Mouse (Mus musculus) forebrain, embryonic 13.5 days (tissue): ENCODE data around the gene Atad1. TPM values are rescaled to one million over a fixed set of nuclear protein-coding genes. Genes with fewer than 3 reads are reported as not detected.
"Not testable (repeated sequence)": the region's sequence is repeated elsewhere in the genome, so short reads cannot be mapped to it uniquely, and the experiment has no call there.

Source experiments
- ATAC-seq: fragments of 200-750 bp; cut with Nextera tagmentation; 2 replicates; pipeline ENCODE4 v1.8.0; 2017
- H3K27ac ChIP-seq: fragments of 300-500 bp; sonication (generic); 2 replicates; pipeline ENCODE4 v1.5.1; 2015; ENCODE audit warnings: inconsistent platforms, mild to moderate bottlenecking, moderate library complexity
- H3K27me3 ChIP-seq: fragments of 300-500 bp; sonication (generic); 2 replicates; pipeline ENCODE4 v1.6.1; 2015; ENCODE audit warnings: mild to moderate bottlenecking, inconsistent platforms
- H3K36me3 ChIP-seq: fragments of 300-500 bp; sonication (generic); 2 replicates; pipeline ENCODE4 v1.6.1; 2015; ENCODE audit warnings: mild to moderate bottlenecking, inconsistent platforms; ENCODE audit not compliant: poor library complexity, severe bottlenecking
- H3K4me1 ChIP-seq: fragments of 300-500 bp; sonication (generic); 2 replicates; pipeline ENCODE4 v1.6.1; 2015; ENCODE audit warnings: inconsistent platforms
- H3K4me2 ChIP-seq: fragments of 300-500 bp; sonication (generic); 2 replicates; pipeline ENCODE4 v1.6.1; 2015; ENCODE audit warnings: inconsistent platforms, mild to moderate bottlenecking, moderate library complexity
- H3K4me3 ChIP-seq: fragments of 300-500 bp; sonication (generic); 2 replicates; pipeline ENCODE4 v1.5.1; 2015; ENCODE audit warnings: mild to moderate bottlenecking, inconsistent platforms
- H3K9ac ChIP-seq: fragments of 300-500 bp; sonication (generic); 2 replicates; pipeline ENCODE4 v1.6.1; 2015; ENCODE audit warnings: mild to moderate bottlenecking, inconsistent platforms
- H3K9me3 ChIP-seq: fragments of 300-500 bp; sonication (generic); replicated peaks from 2 replicates; pipeline ENCODE4 v1.6.1; 2016; ENCODE audit warnings: inconsistent platforms
- WGBS: fragments of 180-500 bp; shearing (Covaris S2); methylation state at CpG from one replicate; pipeline ENCODE4 v1.1.7; 2015; 5-methylcytosine and 5-hydroxymethylcytosine counted together
- polyA plus RNA-seq: library from polyadenylated mRNA; unstranded; fragments of >200 nt; fragmentation: Nextera tagmentation; extraction: Ambion mirVana; gene quantifications from 2 replicates; pipeline ENCODE4 v1.2.1, GENCODE M21; 2015

Gene Atad1
- polyA plus RNA-seq, 1 experiment from 2014 or later: 102 TPM

DNA sequence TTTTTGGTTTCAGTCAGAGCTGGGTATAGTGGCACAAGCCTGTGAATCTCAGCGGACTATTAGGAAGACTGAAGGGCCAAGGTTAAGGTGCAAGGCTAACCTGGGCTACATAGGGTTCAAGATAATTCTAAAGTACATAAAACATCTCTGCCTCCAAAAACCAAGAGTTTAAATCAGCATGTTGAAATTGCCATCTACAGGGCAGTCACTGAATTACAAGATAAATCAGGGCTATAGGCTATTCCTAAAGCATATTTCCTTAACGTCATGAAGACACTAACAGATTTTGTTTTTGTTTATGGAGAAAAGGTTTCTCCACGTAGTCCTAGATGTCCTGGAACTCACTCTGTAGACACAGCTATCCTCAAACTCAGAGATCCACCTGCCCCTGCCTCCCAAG, 29.3 kb downstream of the Atad1 start:
- no peak for ATAC-seq
- WGBS: 69% methylated on average over 3 of the region's 3 CpGs
- H3K9me3 ChIP-seq: no peaks in the 10 kb centered on the region
- H3K4me1 ChIP-seq: peaks cover 19% of the 10 kb centered on the region
- peaks cover 14% of the 10 kb centered on the region for H3K36me3 ChIP-seq
- H3K4me2 ChIP-seq: peak overlapping the region; percentile 76
- H3K27ac ChIP-seq: no peak overlapping the region
- H3K9ac ChIP-seq: no peak overlapping the region
- no peak overlapping the region for H3K4me3 ChIP-seq
- H3K27me3 ChIP-seq: no peaks in the 10 kb centered on the region

DNA sequence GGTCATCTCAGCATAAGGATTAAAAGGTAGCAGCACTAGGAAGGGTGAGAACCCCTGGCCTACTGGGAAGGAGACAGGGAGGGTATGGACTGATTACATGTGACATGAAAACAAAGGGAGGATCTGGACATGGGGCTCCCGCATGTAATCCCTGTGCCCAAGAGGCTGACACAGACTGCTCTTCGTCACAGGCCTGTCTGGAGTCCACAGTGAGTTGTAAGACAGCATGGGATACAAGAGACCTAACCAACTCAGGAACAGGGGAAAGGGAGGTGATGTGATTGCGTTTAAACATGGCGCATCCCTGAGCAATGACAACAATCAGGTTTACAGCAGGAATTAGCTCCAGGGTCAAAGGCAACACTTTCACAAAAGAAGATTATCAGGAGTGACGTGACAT, 30.6 kb downstream of the Atad1 start:
- Histone ChIP-seq H3K36me3 (peaks cover 27% of the 10 kb centered on the region), H3K27me3 (no peaks in the 10 kb centered on the region), H3K9ac (no peak overlapping the region), H3K9me3 (no peaks in the 10 kb centered on the region), H3K4me1 (peaks cover 19% of the 10 kb centered on the region), H3K27ac (no peak overlapping the region), H3K4me3 (no peak overlapping the region), H3K4me2 (no peak overlapping the region)
- no peak for ATAC-seq
- WGBS: 80% methylated on average over 5 of the region's 5 CpGs

DNA sequence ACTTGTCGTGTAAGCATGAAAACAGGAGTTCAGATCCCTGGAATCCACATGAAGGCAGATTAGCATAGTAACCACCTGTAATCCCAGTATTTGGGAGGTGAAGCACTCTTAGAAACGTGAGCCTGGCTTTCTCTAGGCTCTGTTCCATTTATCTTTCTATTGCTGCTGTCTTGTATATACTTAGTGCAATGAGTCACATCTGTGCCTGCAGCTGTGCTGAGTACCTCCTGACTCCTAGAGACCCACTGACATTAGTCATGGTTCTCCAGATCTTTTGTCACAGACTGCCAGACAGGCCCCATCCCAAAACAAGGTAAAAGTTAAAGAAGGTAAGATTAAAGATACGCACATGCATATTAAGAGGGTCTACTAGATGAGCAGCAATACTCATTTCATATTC, 37.4 kb downstream of the Atad1 start:
- Histone ChIP-seq H3K4me2 (no peak overlapping the region), H3K27ac (no peak overlapping the region), H3K4me3 (no peak overlapping the region), H3K4me1 (no peaks in the 10 kb centered on the region), H3K27me3 (no peaks in the 10 kb centered on the region), H3K9ac (no peak overlapping the region), H3K36me3 (peaks cover 74% of the 10 kb centered on the region), H3K9me3 (no peaks in the 10 kb centered on the region)
- 91% methylated on average over 3 of the region's 3 CpGs for WGBS
- ATAC-seq: no peak

DNA sequence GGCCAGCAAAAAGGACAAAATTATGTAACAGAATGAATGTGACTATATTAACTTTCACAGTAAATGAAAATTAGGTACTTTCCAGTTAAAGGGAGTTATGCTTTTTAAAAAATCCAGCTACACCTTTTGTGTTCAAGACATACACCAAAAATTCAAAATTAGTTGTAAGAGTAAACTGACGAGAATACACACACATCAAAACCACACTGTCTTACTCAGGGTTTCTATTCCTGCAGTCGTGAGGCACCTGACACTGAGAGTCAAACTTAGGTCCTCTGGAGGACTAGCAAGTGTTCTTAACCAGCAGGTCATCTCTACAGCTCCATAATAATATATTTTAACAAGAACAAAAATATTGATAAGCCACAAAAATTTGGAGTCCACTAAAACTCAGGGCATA, 42.9 kb downstream of the Atad1 start:
- H3K27me3 ChIP-seq: no peaks in the 10 kb centered on the region
- peaks cover 80% of the 10 kb centered on the region for H3K36me3 ChIP-seq
- H3K4me3 ChIP-seq: no peak overlapping the region
- no peak overlapping the region for H3K27ac ChIP-seq
- ATAC-seq: no peak
- no peaks in the 10 kb centered on the region for H3K4me1 ChIP-seq
- H3K4me2 ChIP-seq: no peak overlapping the region
- H3K9ac ChIP-seq: no peak overlapping the region
- no peaks in the 10 kb centered on the region for H3K9me3 ChIP-seq
- 88% methylated on average over 2 of the region's 2 CpGs for WGBS

DNA sequence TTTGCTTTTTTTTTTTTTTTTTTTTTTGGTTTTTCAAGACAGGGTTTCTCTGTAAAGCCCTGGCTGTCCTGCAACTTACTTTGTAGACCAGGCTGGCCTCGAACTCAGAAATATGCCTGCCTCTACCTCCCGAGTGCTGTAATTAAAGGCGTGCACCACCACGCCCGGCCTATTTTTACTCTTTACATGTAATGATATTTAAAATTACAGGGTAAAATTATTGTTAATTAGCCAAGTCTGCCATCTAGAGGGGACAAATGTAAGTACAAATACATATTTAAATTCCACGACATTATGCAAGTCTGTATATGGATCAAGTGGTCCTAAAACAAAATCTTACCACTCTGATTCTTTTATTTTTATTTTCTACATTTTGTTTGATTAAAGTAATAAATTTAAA, 49.9 kb downstream of the Atad1 start:
- H3K36me3 ChIP-seq: peaks cover 62% of the 10 kb centered on the region

DNA sequence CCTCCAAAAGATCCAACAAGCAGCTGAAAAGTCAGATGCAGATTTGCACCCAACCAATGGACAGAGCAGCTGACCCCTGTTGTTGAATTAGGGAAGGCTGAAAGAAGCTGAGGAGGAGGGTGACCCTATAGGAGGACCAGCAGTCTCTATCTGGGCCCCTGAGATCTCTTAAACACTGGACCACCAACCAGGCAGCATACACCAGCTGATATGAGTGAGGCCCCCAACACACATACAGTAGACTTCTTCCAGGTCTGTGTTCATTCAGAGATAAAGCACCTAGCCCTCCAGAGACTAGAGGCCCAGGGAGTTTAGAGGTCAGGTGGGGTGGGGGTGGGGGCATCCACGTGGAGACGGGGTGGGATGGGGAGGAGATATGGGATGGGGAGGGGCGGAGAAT, 51.4 kb downstream of the Atad1 start:
- H3K4me2 ChIP-seq, H3K27ac ChIP-seq, H3K27me3 ChIP-seq, H3K9ac ChIP-seq, H3K4me3 ChIP-seq, H3K9me3 ChIP-seq, H3K4me1 ChIP-seq, ATAC-seq: not testable (repeated sequence)
- peaks cover 56% of the 10 kb centered on the region for H3K36me3 ChIP-seq
- WGBS: 89% methylated on average over 3 of the region's 3 CpGs

More for the DNA sequence above, 49.9 kb downstream of the Atad1 start:
- H3K4me3 ChIP-seq: no peak overlapping the region
- H3K9ac ChIP-seq: no peak overlapping the region
- no peaks in the 10 kb centered on the region for H3K4me1 ChIP-seq
- H3K27ac ChIP-seq: no peak overlapping the region
- H3K9me3 ChIP-seq: no peaks in the 10 kb centered on the region
- no peaks in the 10 kb centered on the region for H3K27me3 ChIP-seq
- H3K4me2 ChIP-seq: no peak overlapping the region
- WGBS: 75% methylated on average over 6 of the region's 6 CpGs
- no peak for ATAC-seq

DNA sequence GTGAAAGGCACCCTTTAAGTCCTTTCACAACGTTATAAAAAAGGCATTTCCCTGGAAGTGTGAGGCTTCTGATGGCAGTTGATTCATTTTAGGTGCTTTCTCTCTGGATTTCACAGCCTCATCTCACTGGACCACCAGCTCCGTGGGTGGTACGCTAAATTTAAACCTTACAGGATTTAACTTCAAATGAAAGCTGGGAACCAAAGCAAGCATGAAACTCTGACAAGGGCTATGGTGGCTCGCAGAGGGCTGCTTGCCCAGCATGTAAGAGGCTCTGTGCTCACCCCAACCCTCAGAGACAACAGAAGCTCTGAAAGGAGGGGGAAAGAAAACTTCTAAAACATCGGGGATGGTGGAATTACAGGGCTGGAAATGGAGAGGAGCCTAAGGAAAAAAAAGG, 51.9 kb downstream of the Atad1 start:
- H3K27ac ChIP-seq: no peak overlapping the region
- no peak overlapping the region for H3K4me3 ChIP-seq
- H3K4me1 ChIP-seq: no peaks in the 10 kb centered on the region
- WGBS: 82% methylated on average over 5 of the region's 5 CpGs
- H3K4me2 ChIP-seq: no peak overlapping the region
- H3K27me3 ChIP-seq: no peaks in the 10 kb centered on the region
- ATAC-seq: no peak
- no peaks in the 10 kb centered on the region for H3K9me3 ChIP-seq
- peaks cover 56% of the 10 kb centered on the region for H3K36me3 ChIP-seq
- H3K9ac ChIP-seq: no peak overlapping the region

DNA sequence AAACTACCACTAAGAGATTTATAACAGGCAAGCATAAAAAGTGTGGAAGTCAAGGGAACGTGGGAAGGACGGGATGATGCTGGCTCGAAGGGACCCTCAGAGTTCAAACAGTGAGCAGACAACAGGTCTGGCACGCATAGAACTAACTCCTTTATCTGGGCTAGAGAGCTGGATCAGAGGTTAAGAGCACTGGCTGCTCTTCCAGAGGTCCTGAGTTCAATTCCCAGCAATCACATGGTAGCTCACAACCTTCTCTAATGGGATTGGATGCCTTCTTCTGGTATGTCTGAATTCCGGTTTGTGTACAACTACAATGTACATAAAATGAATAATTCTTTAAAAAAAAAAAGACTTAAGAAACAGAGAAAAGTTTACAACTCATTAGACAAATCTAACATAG, 56.5 kb downstream of the Atad1 start:
- Histone ChIP-seq H3K36me3 (peaks cover 56% of the 10 kb centered on the region), H3K9me3 (no peaks in the 10 kb centered on the region), H3K9ac (no peak overlapping the region), H3K27me3 (no peaks in the 10 kb centered on the region), H3K27ac (no peak overlapping the region), H3K4me1 (no peaks in the 10 kb centered on the region), H3K4me3 (no peak overlapping the region), H3K4me2 (no peak overlapping the region)
- WGBS: 91% methylated on average over 5 of the region's 5 CpGs
- ATAC-seq: no peak

DNA sequence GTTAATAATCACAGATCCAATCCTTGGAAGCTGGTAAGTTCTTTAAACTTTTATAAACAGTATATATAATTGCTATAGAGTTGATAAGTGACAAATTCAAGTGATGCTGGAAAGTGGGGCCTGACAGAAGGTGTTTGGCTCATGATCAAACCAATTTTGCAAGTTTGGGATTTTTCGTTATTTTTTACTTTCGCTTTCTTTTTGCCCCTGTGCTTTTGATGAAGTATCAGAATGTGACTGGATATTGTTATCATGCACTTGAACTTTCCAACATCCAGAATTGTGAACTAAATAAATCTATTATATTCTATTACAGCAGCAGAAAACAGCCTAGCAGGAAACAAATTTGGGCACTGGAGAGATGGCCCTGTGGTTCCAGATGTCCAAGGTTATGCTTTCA, 58.7 kb downstream of the Atad1 start:
- 95% methylated on average over 2 of the region's 2 CpGs for WGBS
- H3K4me1 ChIP-seq: no peaks in the 10 kb centered on the region
- H3K4me3 ChIP-seq: no peak overlapping the region
- H3K36me3 ChIP-seq: peaks cover 50% of the 10 kb centered on the region
- no peaks in the 10 kb centered on the region for H3K9me3 ChIP-seq
- H3K27ac ChIP-seq: no peak overlapping the region
- H3K4me2 ChIP-seq: no peak overlapping the region
- no peaks in the 10 kb centered on the region for H3K27me3 ChIP-seq
- no peak overlapping the region for H3K9ac ChIP-seq
- ATAC-seq: no peak

DNA sequence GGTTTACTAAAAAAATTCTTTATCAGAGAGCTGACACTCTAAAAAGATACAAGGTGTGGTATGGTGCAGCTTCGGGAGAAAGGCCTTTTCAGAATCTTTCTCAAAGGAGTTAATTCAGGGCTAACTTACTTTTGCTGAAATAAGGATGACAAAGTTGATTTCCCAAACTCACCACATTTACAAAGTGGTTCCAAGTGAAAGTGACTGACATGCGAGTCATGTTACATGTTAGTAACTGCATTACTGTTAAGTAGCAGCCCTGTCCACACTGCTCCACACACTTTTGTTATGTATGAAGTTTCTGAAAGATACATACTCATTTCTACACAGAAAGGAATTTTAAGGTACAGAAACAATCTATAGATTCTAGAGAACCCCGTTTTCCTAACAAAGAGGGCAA, 63.8 kb downstream of the Atad1 start:
- H3K27ac ChIP-seq: no peak overlapping the region
- no peaks in the 10 kb centered on the region for H3K9me3 ChIP-seq
- no peaks in the 10 kb centered on the region for H3K4me1 ChIP-seq
- peaks cover 51% of the 10 kb centered on the region for H3K36me3 ChIP-seq
- WGBS: 92% methylated on average over 3 of the region's 3 CpGs
- ATAC-seq: no peak
- H3K9ac ChIP-seq: no peak overlapping the region
- H3K4me2 ChIP-seq: no peak overlapping the region
- no peak overlapping the region for H3K4me3 ChIP-seq
- no peaks in the 10 kb centered on the region for H3K27me3 ChIP-seq

DNA sequence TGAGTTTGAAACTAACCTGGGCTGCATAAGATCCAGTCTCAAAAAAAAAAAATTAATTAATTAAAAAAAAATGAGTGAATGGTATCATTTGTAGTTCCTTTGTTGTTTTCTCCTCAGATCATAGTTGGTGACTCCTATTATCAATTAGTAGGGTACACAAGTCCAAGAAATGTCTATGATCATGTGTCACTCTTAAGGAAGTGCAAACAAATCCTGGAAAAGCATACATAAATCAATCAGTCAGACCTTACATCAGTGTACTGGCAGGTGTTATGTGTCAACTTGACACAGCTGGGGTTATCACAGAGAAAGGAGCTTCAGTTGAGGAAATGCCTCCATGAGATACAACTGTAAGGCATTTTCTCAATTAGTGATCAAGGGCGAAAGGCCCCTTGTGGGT, 71.8 kb downstream of the Atad1 start:
- H3K4me2 ChIP-seq, H3K4me1 ChIP-seq, ATAC-seq, H3K9ac ChIP-seq, H3K27me3 ChIP-seq, H3K27ac ChIP-seq, H3K9me3 ChIP-seq, H3K4me3 ChIP-seq: not testable (repeated sequence)
- H3K36me3 ChIP-seq: peaks cover 20% of the 10 kb centered on the region
- 87% methylated on average over 1 of the region's 1 CpGs for WGBS

DNA sequence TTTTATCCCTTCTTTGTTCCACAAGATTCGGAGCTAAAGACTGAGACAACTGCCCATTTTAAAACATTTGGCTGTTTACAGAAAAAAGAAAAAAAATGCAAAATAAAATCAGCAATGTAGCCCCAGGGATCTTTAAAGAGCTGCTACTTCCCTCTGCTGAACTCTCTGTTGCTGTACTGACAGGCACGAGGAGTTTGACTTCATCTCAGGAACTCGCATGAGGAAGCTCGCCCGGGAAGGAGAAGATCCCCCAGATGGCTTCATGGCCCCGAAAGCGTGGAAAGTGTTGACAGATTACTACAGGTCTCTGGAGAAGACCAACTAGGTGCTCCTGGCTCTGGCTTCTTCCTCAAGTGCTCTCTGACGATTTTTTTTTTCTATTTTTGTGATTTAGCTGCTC, 74.3 kb downstream of the Atad1 start:
- WGBS: 90% methylated on average over 8 of the region's 8 CpGs
- no peak for ATAC-seq

DNA sequence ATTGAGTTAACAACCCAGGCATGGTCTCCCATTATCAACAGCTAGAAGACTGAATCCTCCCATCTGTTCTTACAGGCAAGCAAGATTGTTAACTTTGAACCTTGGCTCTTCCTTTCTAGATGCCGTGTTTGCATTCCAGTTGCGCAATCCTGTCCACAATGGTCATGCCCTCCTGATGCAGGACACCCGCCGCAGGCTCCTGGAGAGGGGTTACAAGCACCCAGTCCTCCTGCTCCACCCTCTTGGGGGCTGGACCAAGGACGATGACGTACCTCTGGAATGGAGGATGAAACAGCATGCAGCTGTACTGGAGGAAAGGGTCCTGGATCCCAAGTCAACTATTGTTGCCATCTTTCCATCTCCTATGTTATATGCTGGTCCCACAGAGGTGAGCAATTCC, 76.7 kb downstream of the Atad1 start:
- Histone ChIP-seq H3K4me1 (no peaks in the 10 kb centered on the region), H3K4me2 (no peak overlapping the region), H3K36me3 (peaks cover 16% of the 10 kb centered on the region; the same call in 1 of the 2 replicates), H3K9ac (no peak overlapping the region), H3K27me3 (no peaks in the 10 kb centered on the region), H3K4me3 (no peak overlapping the region), H3K27ac (no peak overlapping the region), H3K9me3 (no peaks in the 10 kb centered on the region)
- no peak for ATAC-seq
- WGBS: 99% methylated on average over 6 of the region's 6 CpGs

More for the DNA sequence above, 74.3 kb downstream of the Atad1 start:
- Histone ChIP-seq H3K4me2 (no peak overlapping the region), H3K27ac (no peak overlapping the region), H3K27me3 (no peaks in the 10 kb centered on the region), H3K9me3 (no peaks in the 10 kb centered on the region), H3K36me3 (peaks cover 16% of the 10 kb centered on the region; the same call in 1 of the 2 replicates), H3K4me3 (no peak overlapping the region), H3K4me1 (no peaks in the 10 kb centered on the region), H3K9ac (no peak overlapping the region)
